Mouse (Mus musculus) neural tube, embryonic 10.5 days (tissue): ENCODE data around the gene Lrrc25.
"Not testable (repeated sequence)": the region's sequence is repeated elsewhere in the genome, so short reads cannot be mapped to it uniquely, and the experiment has no call there.

Experiments
- DNase-seq: peaks from one replicate; pipeline ENCODE4 v3.0.0-alpha.2; 2017; ENCODE audit warnings: low spot score; ENCODE audit errors: extremely low spot score

The Lrrc25 gene

DNA sequence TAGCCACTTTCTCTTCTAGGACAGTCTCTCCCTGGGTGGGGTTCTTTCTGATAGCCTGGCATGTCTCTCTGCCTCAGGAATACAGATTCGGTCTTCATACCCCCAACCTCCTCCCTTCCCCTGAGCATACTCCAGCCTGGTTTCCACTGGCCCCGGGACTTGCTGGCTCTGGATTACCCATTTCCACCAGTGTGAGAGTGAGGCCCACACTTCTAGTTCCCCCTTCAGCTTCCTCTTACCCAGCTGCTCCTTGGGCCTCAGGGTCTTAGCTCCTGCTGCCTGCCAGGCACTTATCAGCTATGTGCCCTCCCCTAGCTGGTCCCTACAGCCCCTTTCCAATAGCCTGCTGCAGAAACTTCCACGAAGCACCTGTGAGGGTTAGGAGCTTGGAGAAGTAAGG is at the start of gene Lrrc25:
Gene Lrrc25, plus strand, starts transcription at position 262 of the 400 bp plus-strand sequence.
- DNase-seq: no peak

DNA sequence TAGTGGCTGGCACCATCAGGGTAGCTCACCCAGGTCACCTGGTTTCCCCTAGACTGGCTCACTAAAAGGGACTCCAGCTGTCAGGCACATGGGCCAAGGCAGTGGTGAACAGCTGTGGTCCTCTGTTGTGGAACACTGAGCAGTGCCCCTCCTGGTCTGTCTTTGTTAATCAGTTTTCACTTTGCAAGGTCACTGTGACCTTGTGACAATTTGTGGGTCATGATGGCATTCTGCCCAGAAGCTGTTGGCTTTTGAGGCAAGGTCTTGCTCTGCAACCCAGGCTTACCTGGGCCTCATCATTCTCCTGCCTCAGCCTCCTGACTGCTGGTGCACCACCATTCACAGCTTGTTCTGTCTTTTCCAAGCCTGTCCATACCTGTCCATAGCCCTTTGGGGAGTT is 45.6 kb upstream of the Lrrc25 start:
- DNase-seq: no peak

DNA sequence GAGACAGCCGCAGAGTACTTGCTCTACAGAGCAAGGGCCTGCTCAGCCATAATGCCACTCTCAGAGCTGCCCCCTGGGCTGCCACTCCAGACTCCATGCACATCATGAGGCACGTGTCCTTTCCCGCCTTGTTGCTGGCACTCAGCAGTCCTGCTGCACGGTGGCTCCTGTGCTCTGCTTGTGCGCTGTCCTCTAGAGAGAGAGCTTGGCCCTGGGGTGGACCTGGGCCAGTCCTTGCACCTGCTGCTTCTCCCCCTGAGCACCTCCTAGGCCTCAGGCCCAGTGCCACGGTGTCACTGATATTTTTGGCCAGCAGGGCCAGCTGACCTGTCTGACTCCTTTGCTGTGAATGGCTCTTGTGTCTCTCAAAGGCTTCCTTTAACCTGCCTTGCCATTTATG is 45.0 kb upstream of the Lrrc25 start:
- DNase-seq: no peak

DNA sequence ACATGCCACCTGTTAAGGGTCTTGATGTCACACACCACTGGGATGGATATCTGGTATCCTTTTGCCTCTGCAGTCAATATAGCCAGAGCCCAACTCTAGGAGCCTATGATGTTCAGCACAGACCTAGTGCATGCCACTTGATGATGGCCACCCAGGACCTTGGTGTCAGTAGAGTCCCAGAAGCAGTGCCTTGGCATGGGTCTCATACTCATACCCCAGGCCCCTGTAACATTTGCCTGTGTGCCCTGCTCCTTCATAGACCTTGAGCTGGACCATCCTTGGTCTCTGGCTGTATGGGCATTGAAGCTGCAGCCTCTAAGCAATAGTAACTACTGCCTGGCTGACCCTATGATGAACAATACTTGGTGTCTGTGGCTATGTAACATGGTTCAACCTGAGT is 41.7 kb upstream of the Lrrc25 start:
- no peak for DNase-seq

DNA sequence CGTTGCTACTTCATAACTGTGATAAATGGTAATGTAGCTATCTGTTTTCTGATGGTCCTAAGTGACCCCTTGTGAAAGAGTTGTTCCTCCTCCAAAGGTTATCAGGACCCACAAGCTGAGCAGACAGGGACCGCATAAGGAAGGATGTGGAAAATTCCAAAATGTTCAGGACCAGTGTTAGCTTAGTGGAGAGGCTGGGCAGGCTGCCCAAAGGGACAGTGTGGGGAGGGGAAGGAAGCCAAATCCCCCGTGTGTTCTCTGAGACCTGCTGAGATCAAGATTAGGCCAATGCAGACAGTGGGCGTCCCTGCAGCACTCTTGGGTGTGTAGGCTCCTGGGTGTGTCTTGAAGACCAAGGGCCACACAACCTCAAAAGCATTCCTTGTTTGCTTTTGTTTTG is 41.0 kb upstream of the Lrrc25 start:
- DNase-seq: no peak

DNA sequence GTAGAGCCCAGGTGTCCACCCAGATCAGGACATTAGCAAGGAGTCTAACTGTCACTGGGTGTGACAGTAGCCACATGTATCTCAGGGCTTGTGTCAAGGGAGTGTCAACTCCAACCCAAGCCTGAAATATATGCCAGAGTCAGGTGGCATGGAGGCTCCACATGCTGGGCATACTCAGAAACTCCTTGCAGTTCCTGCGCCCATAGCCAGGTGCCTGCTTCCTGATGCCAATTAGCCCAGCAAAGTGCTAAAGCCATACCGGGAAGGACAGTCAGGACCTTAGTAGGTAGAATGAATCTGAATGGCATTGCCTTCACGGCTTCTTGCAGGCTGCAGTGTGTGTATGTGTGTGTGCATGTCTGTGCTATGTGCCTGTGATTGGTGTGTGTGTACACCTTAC is 38.7 kb upstream of the Lrrc25 start:
- DNase-seq: no peak

DNA sequence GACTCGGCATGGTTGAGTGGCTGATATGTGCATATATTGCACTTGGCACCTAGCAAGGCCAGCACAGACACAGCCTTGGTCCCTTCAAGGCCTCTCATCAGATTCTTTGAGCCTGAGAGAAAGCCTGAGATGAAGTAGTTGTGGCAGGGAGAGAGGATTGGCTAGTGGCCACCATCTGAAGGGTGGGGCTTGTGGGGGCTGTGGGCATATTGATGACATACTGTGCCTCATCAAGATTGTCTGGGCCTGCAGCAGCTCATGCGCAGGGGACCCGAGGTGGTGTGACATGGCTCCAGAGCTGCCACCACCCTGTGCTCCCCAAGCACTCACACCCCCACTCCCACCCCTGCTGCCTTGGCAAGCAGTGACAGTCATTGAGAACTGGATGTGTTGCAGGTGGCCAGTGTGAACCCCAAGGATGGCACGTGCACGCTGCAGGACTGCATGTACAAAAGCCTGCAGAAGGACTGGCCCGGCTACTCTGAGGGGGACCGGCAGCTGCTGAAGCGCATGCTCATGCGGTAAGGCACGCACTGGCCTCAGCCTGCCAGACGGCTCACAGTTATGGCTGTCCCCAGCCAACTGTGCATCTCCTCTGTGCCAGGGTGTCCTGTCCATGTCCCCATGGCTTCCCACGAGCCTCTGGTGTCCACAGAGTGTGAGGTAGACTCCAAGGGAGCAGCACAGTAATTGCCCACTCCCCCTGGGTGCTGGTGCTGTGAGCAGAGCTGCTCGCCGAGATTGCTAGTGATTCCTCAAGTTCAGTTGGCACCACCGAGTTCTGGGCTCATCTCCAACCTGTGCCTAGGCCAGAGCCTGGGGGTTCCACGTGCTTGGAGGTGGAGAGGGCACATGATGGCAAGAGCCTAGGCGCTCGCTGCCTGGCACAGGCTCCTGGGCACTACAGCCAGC is 32.2 kb upstream of the Lrrc25 start:
- no peak for DNase-seq

DNA sequence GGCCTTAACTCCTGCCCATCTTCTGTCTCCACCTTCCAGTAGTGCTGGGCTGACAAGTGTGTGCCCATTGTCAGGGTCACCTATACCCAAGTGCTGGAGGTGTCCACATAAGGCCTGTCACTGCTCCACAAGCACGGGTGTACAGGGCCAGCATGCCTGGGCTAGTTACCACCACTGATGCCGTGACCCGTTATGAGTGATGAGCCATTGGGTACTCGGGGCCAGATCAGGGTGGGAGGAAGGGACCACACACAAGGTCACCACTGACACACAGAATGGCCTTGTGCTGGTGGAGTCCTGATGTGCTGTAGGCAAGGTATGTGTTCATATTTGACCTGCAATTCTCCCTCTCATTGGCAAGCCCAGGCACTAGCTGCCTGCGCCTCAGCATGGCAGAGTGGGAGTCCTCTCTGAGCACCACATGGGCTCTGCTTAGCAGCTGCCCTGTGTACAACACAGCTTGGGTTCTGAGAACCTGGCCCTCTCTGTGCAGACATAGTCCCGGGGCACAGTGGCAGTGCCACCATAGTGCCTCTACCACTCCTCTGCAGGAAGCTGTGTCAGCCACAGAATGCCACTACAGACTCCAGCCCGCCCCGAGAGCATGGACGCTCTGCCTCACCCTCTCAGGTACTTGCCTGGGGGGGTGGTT is 31.2 kb upstream of the Lrrc25 start:
- DNase-seq: no peak

DNA sequence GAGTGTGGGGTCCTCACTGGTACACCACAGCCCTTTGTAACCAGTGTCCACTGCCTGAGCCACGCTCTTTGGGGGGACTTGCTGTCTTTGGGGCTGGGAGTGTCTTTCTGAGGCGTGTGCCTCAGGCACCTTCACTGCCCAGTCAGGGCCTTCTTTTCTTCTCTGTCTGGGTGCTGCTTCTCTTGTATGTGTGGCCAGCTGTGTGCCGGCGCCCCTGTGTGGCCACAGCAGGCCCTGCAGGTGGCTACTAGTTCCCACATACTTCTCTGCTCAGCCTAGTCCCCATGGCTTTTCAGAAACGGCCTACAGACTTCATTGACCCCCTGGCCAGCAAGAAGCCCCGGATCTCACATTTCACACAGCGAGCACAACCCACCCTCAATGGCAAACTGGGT is 30.7 kb upstream of the Lrrc25 start:
- DNase-seq: peak; percentile 40

DNA sequence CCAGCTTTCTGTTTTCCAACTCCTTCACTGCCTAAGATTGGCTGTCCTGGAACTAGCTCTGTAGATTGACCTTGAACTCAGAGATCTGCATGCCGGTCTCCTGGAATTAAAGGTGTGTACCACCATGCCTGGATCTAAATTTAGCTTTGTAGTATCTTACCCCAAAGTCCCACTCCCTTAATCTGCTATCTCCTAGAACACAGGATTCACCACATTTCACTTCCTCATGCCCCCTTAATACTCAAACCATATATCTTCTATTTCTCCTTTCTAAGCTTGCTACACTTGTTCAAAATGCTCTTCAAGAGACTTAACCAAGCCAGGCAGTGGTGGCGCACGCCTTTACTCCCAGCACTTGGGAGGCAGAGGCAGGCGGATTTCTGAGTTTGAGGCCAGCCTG is 28.0 kb upstream of the Lrrc25 start:
- DNase-seq: not testable (repeated sequence)

DNA sequence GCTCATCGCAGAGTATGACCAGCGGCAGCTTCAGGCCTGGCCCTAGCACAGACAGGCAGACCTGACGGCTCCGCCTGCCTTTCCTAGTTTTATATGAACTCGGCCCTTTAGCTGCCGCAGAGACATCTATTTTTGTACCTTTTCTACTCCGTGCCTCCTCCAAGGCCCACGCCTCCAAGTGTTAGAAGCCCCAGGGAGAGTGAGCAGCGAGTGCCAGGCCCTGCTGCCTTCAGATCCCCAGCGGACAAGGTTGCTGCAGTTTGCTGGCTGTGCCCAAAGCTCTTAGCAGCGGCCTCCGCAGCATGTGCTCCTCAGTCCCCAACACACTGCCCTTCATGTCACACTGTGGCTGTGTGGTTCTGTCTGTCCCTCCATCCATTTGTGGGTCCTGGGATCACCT is 24.4 kb upstream of the Lrrc25 start:
- no peak for DNase-seq

DNA sequence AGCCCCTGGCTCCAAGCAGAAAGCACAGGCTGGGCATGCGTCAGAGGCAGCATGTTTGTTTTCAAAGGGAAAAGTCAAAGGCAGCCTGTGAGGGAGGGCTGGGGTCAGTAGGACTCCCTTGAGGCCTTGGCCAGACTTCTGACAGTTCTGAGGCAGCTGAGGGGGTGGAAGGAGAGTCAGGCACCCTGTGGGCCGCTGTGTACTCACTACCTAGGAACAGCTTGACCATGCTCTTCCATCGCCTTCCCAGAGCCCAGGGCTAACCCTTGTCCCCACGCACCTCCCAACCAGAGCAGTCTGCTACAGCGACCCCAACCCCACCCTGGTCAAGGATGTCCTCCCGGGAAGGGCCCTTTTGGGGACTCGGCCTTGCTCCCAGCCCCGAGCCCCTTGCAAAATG is 22.8 kb upstream of the Lrrc25 start:
- peak; percentile 25 for DNase-seq

DNA sequence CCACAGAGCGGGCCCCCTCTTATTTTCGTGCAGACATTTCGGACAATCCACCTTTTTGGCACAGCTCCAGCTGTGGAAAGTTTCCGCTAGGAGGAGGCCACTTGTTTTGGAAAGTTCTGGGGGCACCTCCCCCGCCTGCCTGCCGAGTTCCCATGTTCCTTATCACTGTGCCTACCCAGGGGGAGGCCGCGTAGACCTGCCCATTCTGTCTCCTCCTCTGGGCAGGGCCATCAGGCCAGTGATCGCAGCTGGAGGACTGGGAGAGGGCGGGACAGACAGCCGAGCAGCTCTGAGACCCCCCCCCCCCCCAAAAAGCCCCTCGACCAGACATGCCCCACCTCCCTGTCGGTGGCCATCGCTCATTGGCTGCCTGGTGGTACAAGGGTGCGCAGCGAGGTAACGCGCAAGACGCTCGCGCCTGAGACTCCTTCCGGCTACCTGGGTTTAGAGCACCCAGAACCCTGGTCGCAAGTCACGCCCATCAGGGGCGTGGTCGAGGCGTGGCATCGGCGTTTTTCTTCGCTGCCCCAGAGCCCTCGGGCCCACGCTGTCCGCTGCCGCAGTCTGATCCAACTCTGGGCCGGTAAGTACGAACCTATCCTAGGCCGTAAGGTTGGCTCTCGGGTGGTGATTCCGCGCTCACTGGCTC is 21.9 kb upstream of the Lrrc25 start, which contains the start of gene Isyna1:
Gene Isyna1, plus strand, starts transcription at position 413 of the 649 bp plus-strand sequence.
- peak; percentile 94 for DNase-seq

DNA sequence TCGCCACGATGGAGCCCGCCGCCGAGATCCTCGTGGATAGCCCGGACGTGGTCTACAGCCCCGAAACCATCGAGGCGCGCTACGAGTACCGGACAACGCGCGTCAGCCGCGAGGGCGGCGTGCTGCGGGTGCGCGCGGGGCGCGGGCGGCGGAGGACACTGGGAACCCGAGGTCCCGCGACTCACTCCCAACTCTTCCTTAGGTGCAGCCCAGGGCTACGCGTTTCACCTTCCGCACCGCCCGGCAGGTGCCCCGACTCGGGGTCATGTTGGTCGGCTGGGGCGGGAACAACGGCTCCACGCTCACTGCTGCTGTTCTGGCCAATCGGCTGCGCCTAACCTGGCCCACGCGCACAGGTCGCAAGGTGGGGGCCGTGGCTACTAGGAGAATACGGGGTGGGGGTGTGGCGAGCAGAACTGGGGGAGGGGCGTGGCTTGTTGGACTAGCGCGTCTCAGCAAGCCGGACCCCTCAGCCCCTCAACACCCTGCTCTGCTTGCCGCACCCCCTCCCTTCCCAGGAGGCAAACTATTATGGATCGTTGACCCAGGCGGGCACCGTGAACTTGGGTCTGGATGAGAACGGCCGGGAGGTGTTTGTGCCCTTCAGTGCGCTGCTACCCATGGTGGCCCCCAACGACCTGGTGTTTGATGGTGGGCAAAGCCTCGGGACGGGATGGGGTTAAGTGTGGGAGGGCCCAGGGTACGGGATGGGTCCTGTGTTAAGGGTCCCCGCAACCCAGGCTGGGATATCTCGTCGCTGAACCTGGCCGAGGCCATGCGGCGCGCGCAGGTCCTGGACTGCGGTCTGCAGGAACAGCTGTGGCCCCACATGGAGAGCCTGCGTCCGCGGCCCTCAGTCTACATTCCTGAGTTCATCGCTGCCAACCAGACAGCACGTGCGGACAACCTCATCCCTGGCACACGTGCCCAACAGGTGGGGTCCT is 21.1 kb upstream of the Lrrc25 start:
- DNase-seq: peak; percentile 60

DNA sequence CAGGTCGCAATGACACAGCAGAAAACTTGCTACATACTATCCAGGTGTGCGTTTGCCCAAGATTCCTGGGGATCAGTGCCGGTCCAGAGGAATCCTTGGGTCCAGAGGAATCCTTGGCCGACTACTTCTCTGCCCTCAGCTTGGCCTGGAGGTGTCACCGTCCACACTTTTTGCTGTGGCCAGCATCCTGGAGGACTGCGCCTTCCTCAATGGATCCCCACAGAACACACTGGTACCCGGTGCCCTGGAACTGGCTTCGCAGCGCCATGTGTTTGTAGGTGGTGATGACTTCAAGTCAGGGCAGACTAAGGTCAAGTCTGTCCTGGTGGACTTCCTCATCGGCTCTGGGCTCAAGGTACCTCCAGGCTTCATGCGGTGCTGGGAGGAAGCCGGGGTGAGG is 20.1 kb upstream of the Lrrc25 start:
- no peak for DNase-seq

DNA sequence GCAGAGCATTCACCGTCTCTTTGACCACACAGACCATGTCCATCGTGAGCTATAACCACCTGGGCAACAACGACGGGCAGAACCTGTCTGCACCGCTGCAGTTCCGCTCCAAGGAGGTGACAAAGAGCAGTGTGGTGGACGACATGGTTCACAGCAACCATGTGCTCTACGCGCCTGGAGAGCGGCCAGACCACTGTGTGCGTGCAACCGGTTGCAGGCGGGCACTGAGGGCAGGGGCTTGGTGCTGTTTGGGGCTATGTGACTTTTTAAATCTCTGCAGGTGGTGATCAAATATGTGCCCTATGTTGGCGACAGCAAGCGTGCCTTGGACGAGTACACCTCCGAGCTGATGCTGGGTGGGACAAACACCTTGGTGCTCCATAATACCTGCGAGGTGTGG is 19.7 kb upstream of the Lrrc25 start:
- no peak for DNase-seq

DNA sequence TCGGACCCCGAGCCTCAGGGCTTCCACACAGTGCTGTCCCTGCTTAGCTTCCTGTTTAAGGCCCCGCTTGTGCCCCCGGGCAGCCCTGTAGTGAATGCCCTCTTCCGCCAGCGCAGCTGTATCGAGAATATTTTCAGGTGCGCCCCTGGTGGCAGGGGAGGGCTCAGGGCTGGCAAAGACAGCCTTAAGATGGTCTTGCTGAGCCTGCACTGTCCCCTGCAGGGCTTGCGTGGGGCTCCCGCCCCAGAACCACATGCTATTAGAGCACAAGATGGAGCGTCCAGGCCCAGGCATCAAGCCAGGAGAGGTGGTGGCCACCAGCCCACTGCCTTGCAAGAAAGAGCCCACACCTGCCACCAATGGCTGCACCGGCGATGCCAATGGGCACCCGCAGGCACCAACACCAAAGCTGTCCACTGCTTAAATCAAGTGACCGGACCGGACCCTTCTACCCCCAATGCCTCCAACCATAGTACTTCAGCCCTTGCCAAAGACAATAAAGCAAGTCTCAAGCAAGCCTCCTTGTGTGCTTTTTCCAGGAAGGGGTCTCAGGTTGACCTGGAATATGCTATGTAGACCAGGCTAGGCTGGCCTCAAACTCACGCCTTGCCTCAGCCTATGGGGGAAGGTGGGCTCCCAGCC is 19.1 kb upstream of the Lrrc25 start:
- no peak for DNase-seq

DNA sequence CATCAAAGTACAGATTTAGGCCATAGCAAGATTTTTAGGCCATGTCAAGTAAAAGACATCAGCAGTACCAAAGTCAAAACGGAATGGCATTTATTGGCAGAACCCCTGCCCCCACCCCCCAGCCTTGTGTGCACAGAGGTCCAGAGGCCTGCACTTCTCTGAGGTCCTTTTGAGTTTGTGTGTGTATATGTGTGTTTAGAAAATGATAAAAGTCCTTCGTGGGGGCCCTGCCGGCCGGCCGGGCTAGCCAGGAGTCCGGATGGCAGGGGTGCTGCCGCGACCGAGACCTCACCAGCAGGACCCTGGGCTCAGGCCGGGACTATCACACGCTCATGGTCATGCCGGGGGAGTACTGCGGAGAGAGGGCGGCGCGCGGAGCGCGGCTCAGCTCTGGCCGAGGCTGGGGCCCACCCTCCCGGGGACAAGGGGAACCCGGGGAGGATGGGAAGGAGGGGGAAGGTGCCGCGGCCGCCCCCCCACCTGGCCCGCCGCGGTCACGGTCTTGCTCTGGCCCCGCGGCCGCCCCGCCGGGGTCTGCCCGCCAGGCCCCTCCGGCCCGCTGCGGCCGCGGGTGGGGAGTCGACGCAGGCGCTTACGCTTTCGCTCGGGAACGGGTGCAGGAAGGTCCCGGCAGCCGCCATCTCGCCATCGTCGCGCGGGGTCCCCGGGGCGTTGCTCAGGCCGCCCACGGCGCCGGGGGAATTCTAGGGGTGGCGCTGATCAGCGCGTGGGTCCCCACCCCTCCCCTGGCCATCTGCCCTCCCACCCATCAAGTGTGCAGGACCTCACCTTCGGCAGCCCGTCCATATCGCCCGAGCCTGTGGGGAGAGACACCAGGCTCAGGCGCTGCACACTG is 18.3 kb upstream of the Lrrc25 start:
- peak; percentile 55 for DNase-seq

DNA sequence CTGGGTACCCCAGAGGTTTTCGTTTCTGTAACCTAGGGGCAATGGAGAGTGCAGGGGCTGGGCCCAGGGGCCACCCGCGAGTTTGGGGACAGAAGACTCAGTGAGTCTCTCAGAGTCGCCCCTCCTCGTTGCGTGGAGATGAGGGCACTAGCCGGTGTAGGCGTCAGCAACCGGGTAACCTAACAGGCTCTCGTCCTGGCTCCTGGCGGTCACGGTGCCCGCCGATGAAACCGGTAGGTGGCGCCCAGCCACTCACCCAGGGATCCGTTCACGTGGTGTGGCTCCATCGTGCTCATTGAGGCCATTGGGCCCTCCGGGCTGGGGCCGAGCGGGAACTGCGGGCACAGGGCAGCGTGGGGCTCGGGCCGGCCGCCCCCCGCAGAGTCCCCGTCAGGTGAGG is 17.7 kb upstream of the Lrrc25 start:
- peak; percentile 89 for DNase-seq

DNA sequence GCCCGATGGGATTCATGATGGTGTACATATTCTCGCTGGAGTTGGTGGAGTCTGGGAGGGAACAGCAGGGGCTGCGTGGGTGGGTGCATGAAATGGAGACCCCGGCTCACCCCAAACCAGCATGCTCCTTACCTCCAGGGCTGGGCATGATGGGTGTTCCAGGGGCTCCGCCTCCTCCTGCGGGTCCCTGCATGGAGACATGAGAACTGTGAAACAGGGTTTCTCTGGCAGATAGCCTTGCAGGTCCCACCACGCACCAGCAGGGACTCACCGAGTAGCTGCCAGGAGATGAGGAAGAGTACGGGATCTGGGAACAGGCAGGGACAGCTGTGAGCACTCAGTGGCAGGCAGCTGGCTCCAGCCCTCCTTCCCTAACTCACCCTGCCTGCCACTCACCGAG is 17.2 kb upstream of the Lrrc25 start:
- no peak for DNase-seq
